Mouse (Mus musculus) Muller cell, postnatal 12 days (primary cell): ENCODE data around the gene Med15.

Source experiments
- DNase-seq: peaks from one replicate; pipeline ENCODE4 v3.0.0-alpha.2; 2015; ENCODE audit errors: inconsistent ontology term

The Med15 gene

GRCm38 (mm10) chr16:17732021-17732420 is 670 bp downstream of the Med15 start:
- DNase-seq, result no peak

- DNase-seq, result no peak
Measured at GRCm38 (mm10) chr16:17729974-17730373, 2.7 kb downstream of the Med15 start.

- DNase-seq, result peak; percentile 36
Measured at GRCm38 (mm10) chr16:17727179-17727861, 5.4 kb downstream of the Med15 start.

GRCm38 (mm10) chr16:17724448-17724847 is 8.2 kb downstream of the Med15 start:
- DNase-seq, result no peak

- no peak for DNase-seq
Measured at GRCm38 (mm10) chr16:17723325-17723626, 9.4 kb downstream of the Med15 start.

- DNase-seq, result peak; percentile 93
Measured at GRCm38 (mm10) chr16:17722461-17723324, 10.0 kb downstream of the Med15 start.

GRCm38 (mm10) chr16:17721822-17722460 is 10.8 kb downstream of the Med15 start:
- no peak for DNase-seq

- DNase-seq, result no peak
Measured at GRCm38 (mm10) chr16:17721114-17721808, 11.4 kb downstream of the Med15 start.

- DNase-seq, result no peak
Measured at GRCm38 (mm10) chr16:17717791-17718190, 14.9 kb downstream of the Med15 start.

GRCm38 (mm10) chr16:17707541-17707940 is 25.1 kb downstream of the Med15 start:
- DNase-seq, result no peak

- no peak for DNase-seq
Measured at GRCm38 (mm10) chr16:17701043-17701405, 31.7 kb downstream of the Med15 start.

- DNase-seq, result no peak
Measured at GRCm38 (mm10) chr16:17700386-17701042, 32.2 kb downstream of the Med15 start.

GRCm38 (mm10) chr16:17694860-17695259 is 37.8 kb downstream of the Med15 start:
- DNase-seq, result no peak

GRCm38 (mm10) chr16:17669886-17670285 is 62.8 kb downstream of the Med15 start:
- DNase-seq, result no peak

GRCm38 (mm10) chr16:17665568-17665967 is 67.1 kb downstream of the Med15 start:
- DNase-seq, result no peak

GRCm38 (mm10) chr16:17656212-17656871 is 76.3 kb downstream of the Med15 start:
- DNase-seq, result no peak

- DNase-seq, result no peak
Measured at GRCm38 (mm10) chr16:17654188-17654795, 78.4 kb downstream of the Med15 start.

GRCm38 (mm10) chr16:17653601-17654000 is 79.1 kb downstream of the Med15 start:
- DNase-seq, result no peak

GRCm38 (mm10) chr16:17652607-17653006 is 80.1 kb downstream of the Med15 start:
- no peak for DNase-seq

- no peak for DNase-seq
Measured at GRCm38 (mm10) chr16:17650711-17651110, 82.0 kb downstream of the Med15 start.
